Mouse (Mus musculus) heart, embryonic 14.5 days (tissue): ENCODE data around the gene Erc2. TPM values are rescaled to one million over a fixed set of nuclear protein-coding genes. Genes with fewer than 3 reads are reported as not detected.
A peak's percentile ranks its signal among the peaks of the same experiment; 100 is the strongest.

Experiments
- ATAC-seq: fragments of 200-750 bp; cut with Nextera tagmentation; 2 replicates; pipeline ENCODE4 v1.8.0; 2017; ENCODE audit warnings: low read depth, moderate TSS enrichment; ENCODE audit not compliant: insufficient number of reproducible peaks, insufficient read depth, low FRiP score
- H3K27ac ChIP-seq, 2 experiments: fragments of 200-500 bp in 1 of 2; fragments of 300-500 bp in 1 of 2; sonication (generic) in 1 of 2; replicated peaks in 1 of 2; 2 replicates each; pipeline ENCODE4 v1.5.1; 2012 to 2014; ENCODE audit warnings: low read depth in 2 of 2, low read length in 2 of 2, control low read depth in 1 of 2, mild to moderate bottlenecking in 1 of 2, mixed read lengths in 1 of 2; ENCODE audit not compliant: control insufficient read depth in 1 of 2, insufficient read depth in 1 of 2
- H3K27me3 ChIP-seq: fragments of 300-500 bp; sonication (generic); 2 replicates; pipeline ENCODE4 v1.6.1; 2014; ENCODE audit warnings: mild to moderate bottlenecking, low read length, control low read depth; ENCODE audit not compliant: control insufficient read depth, insufficient read depth
- H3K36me3 ChIP-seq: fragments of 300-500 bp; sonication (generic); 2 replicates; pipeline ENCODE4 v1.6.1; 2014; ENCODE audit warnings: mild to moderate bottlenecking, control low read depth, low read length, mixed read lengths; ENCODE audit not compliant: control insufficient read depth, insufficient read depth
- H3K4me1 ChIP-seq, 2 experiments: fragments of 200-500 bp in 1 of 2; fragments of 300-500 bp in 1 of 2; sonication (generic) in 1 of 2; 2 replicates each; pipeline ENCODE4 v1.6.1; 2012 to 2014; ENCODE audit warnings: low read length in 2 of 2, control low read depth in 1 of 2, mixed read lengths in 1 of 2; ENCODE audit not compliant: control insufficient read depth in 2 of 2, insufficient read depth in 2 of 2
- H3K4me2 ChIP-seq: fragments of 300-500 bp; sonication (generic); 2 replicates; pipeline ENCODE4 v1.6.1; 2014; ENCODE audit warnings: mild to moderate bottlenecking, low read length
- H3K4me3 ChIP-seq, 2 experiments: fragments of 200-500 bp in 1 of 2; fragments of 300-500 bp in 1 of 2; sonication (generic) in 1 of 2; 2 replicates each; pipeline ENCODE4 v1.5.1; 2012 to 2014; ENCODE audit warnings: low read length in 2 of 2, mild to moderate bottlenecking in 2 of 2, control low read depth in 1 of 2, low read depth in 1 of 2, moderate library complexity in 1 of 2; ENCODE audit not compliant: control insufficient read depth in 1 of 2, insufficient read depth in 1 of 2
- H3K9ac ChIP-seq: fragments of 300-500 bp; sonication (generic); 2 replicates; pipeline ENCODE4 v1.6.1; 2014; ENCODE audit warnings: mild to moderate bottlenecking, low read length
- H3K9me3 ChIP-seq: fragments of 300-500 bp; sonication (generic); 2 replicates; pipeline ENCODE4 v1.6.1; 2016; ENCODE audit warnings: low read length, control low read depth; ENCODE audit not compliant: control insufficient read depth
- WGBS: fragments of 180-500 bp; shearing (Covaris S2); extraction: QIAGEN DNeasy Blood & Tissue Kit; methylation state at CpG from one replicate; pipeline ENCODE4 v1.1.7; 2014; 5-methylcytosine and 5-hydroxymethylcytosine counted together
- polyA plus RNA-seq: library from polyadenylated mRNA; unstranded; fragments of >200 nt; fragmentation: Nextera tagmentation; extraction: Ambion mirVana; gene quantifications from 2 replicates; pipeline ENCODE4 v1.2.1, GENCODE M21; 2014

The Erc2 gene
- polyA plus RNA-seq, 1 experiment from 2014 or later: 3.2 TPM

- ATAC-seq: no peak
- peaks cover 0 to 2% of the 10 kb centered on the region in 2 experiments; a peak in 1 of 4 replicates for H3K4me1 ChIP-seq
- no peaks in the 10 kb centered on the region for H3K9me3 ChIP-seq
- no peaks in the 10 kb centered on the region for H3K36me3 ChIP-seq
- H3K9ac ChIP-seq: no peak overlapping the region
- WGBS: 63% methylated on average over 4 of the region's 4 CpGs
- no peaks in the 10 kb centered on the region for H3K27me3 ChIP-seq
- H3K27ac ChIP-seq: no peak overlapping the region
- H3K4me3 ChIP-seq: no peak overlapping the region
- no peak overlapping the region for H3K4me2 ChIP-seq
Observed at GRCm38 (mm10) chr14:28043095-28043494, 420.9 kb downstream of the Erc2 start.

DNA sequence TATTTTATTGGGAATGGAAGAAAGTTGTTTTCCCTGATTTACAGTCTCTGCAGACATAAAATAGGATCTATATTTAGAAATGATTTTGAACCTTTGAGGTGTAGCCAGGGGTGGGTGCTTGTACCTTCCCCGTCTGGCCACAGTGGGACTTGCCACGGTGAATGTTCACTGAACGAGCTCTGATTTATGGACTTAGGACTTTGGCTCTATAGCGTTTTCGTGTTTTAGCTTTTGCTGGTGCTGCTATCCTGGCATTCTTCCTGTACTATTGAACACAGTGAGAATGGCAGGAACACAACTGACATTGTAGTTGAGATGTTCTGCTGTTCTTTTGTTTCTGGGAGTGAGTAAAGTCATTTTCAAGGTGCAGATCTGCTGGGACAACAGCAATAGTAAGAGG is 429.4 kb downstream of the Erc2 start:
- no peak overlapping the region for H3K4me3 ChIP-seq
- no peak for ATAC-seq
- H3K4me2 ChIP-seq: no peak overlapping the region
- no peak overlapping the region for H3K27ac ChIP-seq
- 69% methylated on average over 5 of the region's 5 CpGs for WGBS
- no peak overlapping the region for H3K9ac ChIP-seq
- H3K27me3 ChIP-seq: no peaks in the 10 kb centered on the region
- no peaks in the 10 kb centered on the region for H3K9me3 ChIP-seq
- no peaks in the 10 kb centered on the region for H3K36me3 ChIP-seq
- peaks cover 6 to 15% of the 10 kb centered on the region in 2 experiments for H3K4me1 ChIP-seq

DNA sequence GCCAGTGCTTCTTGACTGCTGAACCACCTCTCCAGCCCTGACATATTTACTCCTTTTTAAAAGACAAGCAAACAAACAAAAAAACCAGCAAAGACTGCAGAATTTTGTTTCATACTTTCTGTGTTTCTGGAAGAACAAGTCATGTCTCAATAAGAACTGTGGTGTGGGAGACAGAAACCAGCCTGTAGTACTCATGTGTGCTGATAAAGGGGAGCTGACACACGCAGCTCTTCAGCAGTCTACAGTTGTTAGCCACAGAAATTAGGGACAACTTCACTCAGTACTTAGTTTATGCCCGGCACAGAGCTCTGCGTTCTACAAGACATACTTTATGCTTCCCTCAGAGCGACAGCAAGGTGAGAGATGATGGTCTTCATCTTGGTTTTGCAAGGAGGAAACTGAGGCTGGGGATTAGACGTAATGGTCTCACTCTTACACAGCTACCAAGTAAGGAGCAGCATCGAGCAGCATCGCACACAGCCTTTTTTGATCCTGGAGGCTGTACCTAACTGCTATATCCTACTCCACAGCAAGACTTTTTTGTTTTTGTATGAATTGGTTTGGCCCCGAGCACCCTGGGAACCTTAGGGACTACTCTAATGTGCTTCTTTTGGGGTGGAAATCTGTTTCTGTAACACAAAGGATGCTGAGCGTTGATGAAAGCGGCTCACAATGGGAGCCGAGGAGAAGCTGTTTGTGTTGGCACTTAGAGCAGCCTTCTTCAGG is 435.1 kb downstream of the Erc2 start:
- no peak for ATAC-seq
- H3K9ac ChIP-seq: no peak overlapping the region
- no peaks in the 10 kb centered on the region for H3K9me3 ChIP-seq
- WGBS: 44% methylated on average over 11 of the region's 11 CpGs
- peaks cover 19 to 28% of the 10 kb centered on the region in 2 experiments for H3K4me1 ChIP-seq
- no peak overlapping the region for H3K4me3 ChIP-seq
- no peaks in the 10 kb centered on the region for H3K27me3 ChIP-seq
- no peaks in the 10 kb centered on the region for H3K36me3 ChIP-seq
- H3K4me2 ChIP-seq: peak overlapping the region; percentile 22
- peak overlapping the region in 1 of 2 experiments; percentile 47; a peak in 2 of 4 replicates for H3K27ac ChIP-seq

DNA sequence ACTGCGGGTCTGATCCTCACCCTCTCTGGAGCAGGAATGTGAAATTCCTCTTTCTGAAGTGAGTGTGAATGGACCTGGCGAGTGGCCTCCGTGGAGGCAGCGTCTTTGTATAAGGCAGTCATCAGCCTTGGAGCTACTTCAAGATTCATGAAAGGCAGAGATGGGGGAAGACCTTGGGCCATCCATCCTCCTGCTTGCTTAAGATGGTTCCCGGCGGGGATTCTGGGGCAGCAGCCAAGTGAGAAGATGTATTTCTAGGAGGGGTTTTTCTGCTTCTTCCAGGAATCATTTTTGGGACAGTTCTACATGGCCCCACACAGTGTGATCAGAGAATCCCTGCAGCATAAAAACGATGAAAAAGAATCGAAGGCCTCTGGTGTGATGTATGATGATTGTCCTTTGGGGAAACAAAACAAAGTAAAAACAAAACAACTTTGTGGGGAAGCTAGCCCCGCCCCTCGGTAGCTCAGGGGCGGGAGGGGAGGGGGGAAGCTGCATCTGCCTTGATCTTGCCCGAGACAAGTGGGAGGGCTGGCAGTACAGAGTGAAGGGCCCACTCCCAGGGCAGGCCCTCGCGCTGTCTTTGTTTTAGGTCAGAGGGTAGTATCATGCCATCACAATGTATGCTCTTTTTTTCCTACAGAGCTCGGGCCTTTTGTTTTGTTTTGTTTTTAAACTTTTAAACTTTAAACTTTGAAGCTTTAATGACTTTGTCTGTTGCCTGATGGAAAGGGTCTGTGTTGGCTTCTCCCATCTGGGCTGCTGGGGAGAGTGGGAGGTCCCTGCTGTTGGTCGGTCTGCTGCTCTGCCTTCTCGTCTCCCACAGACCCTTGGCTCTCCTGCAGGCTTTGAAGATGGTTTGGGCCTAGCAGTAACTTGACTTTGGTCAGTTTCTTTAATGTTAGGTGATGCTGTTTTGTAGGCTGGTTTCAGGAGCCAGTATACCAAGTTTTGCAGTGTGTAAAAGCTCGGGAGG is 435.9 kb downstream of the Erc2 start:
- Histone ChIP-seq H3K9me3 (no peaks in the 10 kb centered on the region), H3K4me1 (peaks cover 19 to 28% of the 10 kb centered on the region in 2 experiments), H3K27ac (0 out of 4 replicates have a peak overlapping the region, but pooled peaks of 1 of the 2 experiments have one; percentile 47), H3K9ac (no peak overlapping the region), H3K4me2 (peak overlapping the region; percentile 22), H3K27me3 (no peaks in the 10 kb centered on the region), H3K36me3 (no peaks in the 10 kb centered on the region), H3K4me3 (no peak overlapping the region)
- no peak for ATAC-seq
- WGBS: 33% methylated on average over 18 of the region's 18 CpGs

DNA sequence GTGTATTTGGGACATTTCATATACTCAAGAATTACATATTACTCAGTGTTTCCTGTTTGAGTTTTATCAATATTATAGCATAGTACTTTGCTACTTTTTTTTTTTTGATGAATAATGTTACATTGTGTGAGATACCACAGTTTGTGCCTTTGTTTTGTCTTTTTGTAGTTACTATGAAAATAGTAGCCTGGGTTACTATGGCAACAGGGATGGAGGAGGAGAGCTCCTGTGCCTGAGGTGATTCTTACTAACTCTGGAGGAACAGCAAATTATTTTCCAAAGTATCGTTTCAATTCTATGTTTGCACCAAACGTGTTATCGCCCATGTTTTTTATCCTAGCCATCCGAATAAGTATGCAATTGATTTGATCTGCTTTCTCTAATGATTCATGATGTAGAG is 438.7 kb downstream of the Erc2 start:
- WGBS: 86% methylated on average over 4 of the region's 4 CpGs
- H3K9ac ChIP-seq: no peak overlapping the region

DNA sequence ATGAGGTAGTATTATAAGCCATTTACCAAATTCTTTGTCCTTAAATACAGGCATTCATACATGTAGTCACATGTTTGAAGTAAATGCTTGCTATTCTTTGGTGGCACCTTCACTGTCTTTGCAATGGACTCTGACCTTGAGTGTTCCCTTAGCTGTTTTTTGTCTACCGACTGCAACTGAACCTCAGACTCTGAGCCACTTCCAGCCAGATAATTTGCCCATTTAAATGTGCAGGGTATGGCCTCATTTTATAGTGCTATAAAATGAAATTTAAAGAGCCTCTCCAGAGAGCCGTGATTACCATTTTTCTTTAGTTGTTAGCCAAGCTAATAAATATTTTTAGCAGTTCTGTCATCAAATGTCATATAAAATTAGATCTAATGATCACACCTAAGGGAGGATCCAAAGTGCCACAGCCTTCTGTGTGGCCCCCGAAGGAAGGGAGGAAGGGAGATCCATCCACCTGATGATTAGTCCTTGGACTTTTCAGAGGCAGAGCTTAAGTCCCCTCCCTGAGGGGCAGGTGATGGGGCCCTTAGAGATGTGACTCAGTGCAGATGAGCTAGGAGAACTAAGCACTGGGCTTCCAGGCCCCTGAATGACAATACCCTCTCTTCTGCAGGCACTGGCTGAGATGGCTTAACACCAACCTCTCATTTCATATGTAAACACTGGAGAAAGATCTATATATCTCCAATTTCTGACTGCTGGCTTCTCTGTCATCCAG is 439.6 kb downstream of the Erc2 start:
- 70% methylated on average over 3 of the region's 3 CpGs for WGBS
- Histone ChIP-seq H3K27ac (no peak overlapping the region), H3K9me3 (no peaks in the 10 kb centered on the region), H3K4me3 (no peak overlapping the region), H3K4me2 (no peak overlapping the region), H3K9ac (no peak overlapping the region), H3K27me3 (no peaks in the 10 kb centered on the region), H3K36me3 (no peaks in the 10 kb centered on the region), H3K4me1 (peaks cover 13 to 15% of the 10 kb centered on the region in 2 experiments)
- ATAC-seq: no peak

More for the DNA sequence above, 438.7 kb downstream of the Erc2 start:
- H3K27me3 ChIP-seq: no peaks in the 10 kb centered on the region
- peaks cover 19 to 24% of the 10 kb centered on the region in 2 experiments for H3K4me1 ChIP-seq
- no peaks in the 10 kb centered on the region for H3K36me3 ChIP-seq
- H3K9me3 ChIP-seq: no peaks in the 10 kb centered on the region
- H3K4me3 ChIP-seq: no peak overlapping the region
- no peak overlapping the region for H3K27ac ChIP-seq
- no peak for ATAC-seq
- H3K4me2 ChIP-seq: no peak overlapping the region

- Histone ChIP-seq H3K4me1 (0 out of 4 replicates have a peak, but pooled peaks cover 0 to 2% of the 10 kb centered on the region in 2 experiments), H3K27me3 (no peaks in the 10 kb centered on the region), H3K36me3 (no peaks in the 10 kb centered on the region), H3K9me3 (no peaks in the 10 kb centered on the region), H3K4me2 (no peak overlapping the region), H3K9ac (no peak overlapping the region), H3K4me3 (no peak overlapping the region), H3K27ac (no peak overlapping the region)
- 72% methylated on average over 12 of the region's 12 CpGs for WGBS
- no peak for ATAC-seq
Observed at GRCm38 (mm10) chr14:28068021-28068420, 445.8 kb downstream of the Erc2 start.
